Mouse (Mus musculus): ENCODE data around the gene Pitx3.

Pitx3 gene

DNA sequence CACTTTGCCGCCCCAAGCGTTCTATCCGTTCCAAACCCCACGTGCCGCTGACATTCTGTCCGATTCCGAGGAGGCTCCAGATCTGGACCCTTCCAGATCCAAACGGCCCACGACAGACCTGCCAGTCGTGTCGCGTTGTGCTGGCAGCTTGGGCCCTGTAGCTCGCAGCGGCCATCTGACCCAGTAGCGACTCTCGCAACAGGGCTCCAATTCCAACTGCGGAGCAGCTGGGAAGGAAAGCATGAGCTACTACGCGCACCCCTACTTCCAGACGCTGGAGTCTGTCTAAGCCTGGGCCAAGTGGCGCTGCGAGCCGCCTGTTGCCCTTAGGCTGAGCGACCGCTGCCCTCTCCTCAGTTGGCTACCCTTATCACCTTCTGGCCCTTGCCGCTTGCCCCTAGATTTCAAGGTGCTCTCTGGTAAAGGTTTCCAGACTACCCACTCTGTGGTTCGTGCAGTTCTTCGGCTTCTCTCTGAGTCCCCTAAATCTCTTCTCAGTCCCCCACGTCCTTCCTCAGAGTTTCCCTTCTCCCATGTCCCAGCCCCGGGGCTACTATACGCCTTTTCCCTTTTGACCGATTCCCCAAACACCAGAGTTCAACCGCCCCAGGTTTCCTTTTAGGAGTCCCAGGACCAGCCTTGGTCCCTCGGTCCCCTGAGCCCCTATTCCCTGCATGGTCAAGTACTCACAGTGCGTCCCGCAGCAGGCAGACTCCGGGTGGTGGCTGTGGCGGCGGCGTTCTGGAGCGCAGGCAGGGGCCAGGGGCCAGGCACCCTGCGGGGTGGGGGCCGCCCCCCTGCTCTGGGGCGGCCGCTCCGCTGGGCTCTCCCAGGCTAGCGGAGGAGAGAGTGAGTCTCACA lies at the start of gene Pitx3:
Pitx3 (minus strand) TSS at position 816 of the 861 bp plus-strand sequence.
- WGBS: 3% methylated on average over 46 of the region's 47 CpGs

DNA sequence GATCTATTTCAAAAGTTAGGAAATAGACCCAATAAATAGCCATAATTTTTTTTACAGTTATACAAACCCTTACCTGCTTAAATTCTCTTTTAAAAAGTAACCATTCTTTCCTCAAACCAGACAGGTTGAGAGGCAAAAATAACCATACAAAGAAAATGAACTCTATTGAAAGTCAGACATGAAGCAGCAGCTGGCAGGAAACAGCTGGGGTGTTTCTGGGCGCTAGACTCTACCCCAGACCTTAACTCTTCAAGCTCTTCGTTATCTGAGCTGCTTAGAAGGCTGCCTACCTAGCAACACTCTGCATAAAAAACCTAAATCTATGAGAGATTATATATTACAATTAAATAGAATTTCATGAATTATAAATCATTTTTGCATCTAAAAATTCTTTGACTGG lies 39.1 kb upstream of the Pitx3 start:
- 77% methylated on average over 2 of the region's 2 CpGs for WGBS

DNA sequence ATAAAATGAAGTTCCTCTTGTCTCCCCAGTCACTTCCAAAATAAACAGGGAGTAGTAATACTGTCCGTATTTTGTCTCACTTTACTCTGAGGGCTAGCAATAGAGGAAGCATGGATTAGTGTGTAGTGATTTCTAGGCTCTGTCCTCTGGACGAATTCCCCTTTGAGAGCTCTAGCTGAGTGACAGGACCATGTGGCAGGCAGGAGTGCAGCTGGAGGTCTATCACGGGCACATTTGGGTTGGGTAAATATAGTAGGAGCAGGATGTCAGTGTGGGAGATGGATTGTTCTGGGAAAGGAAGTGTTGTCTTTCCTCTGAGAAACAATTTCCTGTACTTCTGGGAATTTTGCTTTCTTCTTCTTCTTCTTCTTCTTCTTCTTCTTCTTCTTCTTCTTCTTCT lies 38.5 kb upstream of the Pitx3 start:
- WGBS: 13% methylated on average over 3 of the region's 3 CpGs

DNA sequence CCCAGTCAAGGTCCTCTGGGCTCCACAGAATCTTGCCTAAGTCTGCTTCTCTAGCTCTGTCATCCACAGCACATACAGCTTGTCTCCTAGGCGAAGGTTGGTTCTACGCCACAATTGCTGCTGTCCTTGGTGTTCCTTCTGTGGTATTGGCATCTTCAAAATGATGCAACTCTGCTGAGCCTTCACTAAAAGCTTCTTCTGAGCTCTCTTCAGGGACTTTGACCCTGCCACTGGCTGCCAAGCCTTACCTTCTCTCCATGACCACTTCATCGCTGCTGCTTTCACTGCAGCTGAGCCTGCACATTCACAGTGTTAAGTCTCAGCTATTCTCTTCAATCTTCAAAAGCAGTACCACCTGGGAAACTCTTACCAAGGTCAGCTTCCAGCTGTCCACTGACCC lies 34.1 kb upstream of the Pitx3 start:
- WGBS: 97% methylated on average over 3 of the region's 3 CpGs

DNA sequence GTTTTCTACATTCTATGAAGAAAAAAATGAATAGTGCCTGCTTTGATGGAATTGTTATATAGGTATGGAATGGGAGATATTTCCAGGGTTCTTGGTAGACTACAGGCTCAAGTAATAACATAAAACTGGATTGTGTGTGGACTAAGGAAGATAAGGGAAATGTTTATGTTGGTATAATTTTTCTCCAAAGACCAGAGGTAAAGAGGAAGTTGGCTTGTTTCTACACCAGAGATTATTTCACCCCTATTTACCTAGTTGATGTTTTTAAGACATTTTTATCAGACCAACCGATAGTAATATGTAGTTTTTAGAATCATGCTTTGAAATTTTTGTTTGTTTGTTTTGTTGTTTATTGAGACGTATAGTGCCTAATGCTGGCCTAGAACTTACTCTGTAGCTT lies 32.1 kb upstream of the Pitx3 start:
- 91% methylated on average over 2 of the region's 2 CpGs for WGBS

DNA sequence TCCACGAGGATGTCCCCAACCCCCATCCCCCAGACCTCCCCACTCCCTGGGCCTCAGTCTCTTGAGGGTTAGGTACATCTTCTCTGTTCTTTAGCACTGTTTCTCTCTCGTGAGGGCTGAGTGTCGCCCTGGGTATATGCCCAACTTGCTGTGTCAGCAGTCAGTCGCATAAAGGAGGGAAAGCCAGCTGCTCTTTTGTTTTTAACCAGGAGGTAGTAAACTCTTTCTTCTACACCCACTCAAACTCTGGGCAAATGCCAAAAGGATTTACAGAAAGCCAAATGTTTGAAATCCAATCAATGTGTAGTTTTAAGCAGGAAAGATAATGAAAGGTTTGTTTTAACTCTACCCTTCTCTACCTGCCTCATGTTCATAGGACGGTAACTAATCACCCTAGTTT lies 28.9 kb upstream of the Pitx3 start:
- 31% methylated on average over 5 of the region's 5 CpGs for WGBS

DNA sequence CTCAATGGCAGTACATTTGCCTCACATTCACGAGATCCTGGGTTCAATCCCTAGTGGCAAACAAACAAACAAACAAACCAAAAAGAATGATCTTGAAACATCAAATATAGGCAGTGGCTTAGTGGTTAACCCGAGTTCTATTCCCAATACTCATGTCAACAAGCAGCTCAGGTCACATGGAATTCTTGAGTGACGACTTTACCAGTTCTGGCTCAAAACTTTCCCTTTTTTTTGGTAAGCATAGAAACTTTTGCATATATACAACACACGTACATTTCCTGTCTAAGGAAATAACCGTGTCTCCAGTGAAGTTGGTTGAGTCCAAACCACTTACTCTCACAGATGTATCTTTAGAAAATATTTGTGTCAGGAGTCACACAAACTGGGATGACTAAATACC lies 24.4 kb upstream of the Pitx3 start:
- 71% methylated on average over 5 of the region's 5 CpGs for WGBS

DNA sequence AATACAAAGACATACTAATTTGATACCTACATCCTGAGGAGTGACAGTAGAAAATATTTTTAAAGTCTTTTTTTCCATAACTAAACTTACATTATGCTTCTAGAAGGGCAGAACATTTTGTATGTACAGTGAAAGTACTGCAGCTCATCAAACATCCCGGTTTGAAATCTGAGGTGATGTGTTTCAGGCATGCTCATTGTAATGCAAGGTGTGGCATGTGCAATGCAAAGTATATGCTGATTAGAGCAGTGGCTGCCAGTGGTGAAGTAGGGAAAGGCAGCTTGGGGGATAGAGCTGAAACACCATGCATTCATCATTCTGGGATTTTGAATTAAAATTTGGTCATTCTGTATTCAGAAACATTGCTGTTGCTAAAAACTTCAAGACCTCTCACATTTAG lies 21.8 kb upstream of the Pitx3 start:
- WGBS: 62% methylated on average over 1 of the region's 1 CpGs

DNA sequence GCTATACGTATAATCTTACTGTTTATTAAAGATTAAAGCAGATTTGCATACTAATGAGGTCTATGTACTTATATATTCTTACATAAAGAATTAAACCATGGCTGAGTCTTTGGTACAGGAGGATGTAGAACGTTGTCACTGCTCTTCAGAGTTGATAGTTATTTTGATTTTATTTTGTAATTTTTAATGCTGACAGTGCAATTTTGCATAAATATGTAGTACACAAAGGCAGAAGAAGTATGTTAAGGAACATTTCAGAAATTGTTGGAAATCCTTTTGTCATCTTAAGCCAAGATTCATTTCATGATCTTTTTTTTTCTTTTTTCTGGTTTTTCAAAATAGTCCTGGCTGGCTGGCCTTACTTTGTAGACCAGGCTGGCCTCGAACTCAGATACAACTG lies 21.3 kb upstream of the Pitx3 start:
- WGBS: 79% methylated on average over 3 of the region's 3 CpGs

DNA sequence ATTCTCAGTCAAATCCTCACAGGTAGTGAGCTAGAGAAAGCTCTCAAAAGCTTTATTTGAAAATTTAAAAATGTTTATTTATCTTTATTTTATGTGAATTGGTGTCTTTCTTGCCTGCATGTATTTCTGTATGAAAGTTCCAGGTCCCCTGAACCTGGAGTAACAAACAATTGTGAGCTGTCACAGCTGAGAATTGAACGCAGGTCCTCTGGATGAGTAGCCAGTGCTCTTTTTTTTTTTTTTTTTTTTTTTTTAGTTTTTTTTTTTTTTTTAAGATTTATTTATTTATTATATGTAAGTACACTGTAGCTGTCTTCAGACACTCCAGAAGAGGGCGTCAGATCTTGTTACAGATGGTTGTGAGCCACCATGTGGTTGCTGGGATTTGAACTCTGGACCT lies 19.0 kb upstream of the Pitx3 start:
- 88% methylated on average over 2 of the region's 2 CpGs for WGBS

DNA sequence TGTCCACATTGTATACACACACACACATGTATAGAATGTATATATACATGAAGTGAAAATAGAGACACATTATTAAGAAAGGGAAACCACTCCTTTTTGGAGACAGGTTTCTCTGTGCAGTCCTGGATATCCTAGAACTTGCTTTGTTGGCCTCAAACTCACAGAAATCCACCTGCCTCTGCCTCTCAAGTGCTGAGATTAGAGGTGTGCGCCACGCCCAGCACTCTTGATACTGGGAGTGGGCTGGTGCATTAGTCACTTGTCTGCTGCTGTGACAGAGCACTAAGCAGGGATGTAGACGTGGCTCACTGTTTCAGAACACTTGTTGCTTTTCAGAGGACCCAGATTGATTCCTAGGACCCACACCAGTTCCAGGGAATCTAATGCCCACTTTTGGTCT lies 17.8 kb upstream of the Pitx3 start:
- 88% methylated on average over 3 of the region's 3 CpGs for WGBS

DNA sequence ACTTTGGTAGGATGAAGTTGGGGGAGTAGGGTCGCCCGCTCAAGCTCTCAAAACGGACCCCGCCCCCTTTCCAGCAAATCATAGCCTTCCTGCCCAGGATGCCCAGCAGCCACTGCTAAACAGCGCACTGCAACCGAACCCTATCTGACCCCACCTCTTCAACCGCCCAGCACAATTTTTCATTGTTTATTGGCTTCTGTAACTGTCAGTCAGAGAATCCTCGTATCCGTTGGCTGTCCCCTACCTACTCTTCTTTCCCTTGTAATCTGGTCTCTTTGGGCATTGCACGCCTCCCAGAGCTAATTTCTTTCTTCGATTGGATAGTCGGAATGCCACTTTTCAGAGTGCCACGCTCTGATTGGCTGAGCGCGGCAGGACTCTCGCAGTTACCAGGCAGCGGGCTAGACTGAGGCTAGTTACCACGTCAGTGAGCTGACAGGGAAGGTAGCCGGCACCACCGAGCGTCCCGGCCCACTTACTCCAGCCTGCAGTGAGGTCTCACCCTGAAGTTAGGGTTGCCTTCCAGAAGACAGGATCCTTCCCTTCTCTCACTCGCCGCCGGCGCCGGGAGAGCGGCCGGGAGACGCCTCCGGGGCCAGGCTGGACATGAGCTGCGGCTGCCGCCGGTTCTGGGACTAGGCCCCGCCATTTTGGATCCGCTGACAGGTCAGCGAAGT lies 4.1 kb upstream of the Pitx3 start, which contains the start of gene Gbf1:
Gbf1 (plus strand) TSS at position 383 of the 677 bp plus-strand sequence.
- WGBS: under 1% methylated on average over 37 of the region's 37 CpGs

DNA sequence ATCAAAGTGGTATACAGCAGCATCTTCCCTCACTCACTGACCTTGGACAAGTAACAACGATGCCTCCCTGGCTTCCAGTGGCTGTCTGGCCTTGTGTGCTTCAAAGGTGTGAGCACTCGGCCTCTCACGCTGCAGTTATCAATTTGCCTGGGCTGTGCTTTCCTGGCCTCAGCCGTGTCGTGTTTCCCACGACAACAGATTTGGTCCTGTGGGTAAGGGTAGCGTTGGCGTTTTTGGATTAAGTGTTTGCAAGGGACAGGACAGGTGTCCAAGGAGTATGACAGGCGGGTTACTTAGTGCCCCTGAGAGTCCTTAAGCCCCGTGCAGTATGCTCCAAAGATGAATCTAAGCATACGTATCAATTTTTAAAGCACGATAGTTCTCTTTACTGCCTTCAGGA lies 965 bp upstream of the Pitx3 start:
- WGBS: 38% methylated on average over 12 of the region's 12 CpGs

DNA sequence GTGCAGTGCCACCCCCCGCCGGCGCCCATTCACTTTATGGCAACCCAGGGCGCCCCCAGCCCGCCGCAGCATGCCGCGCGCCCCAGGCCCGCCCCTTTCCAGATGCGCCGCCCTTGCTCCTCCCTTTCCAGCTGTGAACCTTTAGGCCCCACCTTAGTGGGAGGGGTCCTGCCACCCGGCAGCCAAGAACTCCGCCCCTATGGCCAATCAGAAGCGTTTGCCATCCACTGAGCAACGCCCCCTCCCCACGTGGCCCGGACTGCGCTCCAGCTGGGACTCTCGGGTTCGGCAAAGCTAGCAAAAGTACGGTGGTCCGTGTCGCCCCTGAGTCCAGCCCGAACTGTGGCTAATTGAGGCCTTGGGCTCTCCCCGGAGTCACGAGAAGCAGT lies 240 bp upstream of the Pitx3 start:
- WGBS: under 1% methylated on average over 27 of the region's 27 CpGs

DNA sequence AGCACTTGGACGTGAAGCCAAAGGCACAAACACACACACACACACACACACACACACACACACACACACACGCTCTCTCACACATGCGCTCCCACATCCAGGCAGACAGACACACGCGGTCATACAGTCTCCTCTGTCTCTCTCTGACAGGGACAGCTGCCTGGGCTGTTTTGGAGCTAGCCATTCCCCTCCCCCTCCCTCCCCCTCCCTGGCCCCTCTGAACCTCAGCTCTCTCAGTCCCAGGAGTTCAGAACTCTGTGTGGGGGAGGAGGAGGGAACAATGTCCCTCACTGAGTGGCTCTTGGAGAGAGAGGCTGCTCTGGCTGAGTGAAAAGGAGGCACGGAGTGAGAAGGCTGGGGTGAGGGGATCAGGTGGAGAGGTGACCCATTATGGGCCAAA lies 7.0 kb downstream of the Pitx3 start:
- 60% methylated on average over 6 of the region's 6 CpGs for WGBS

DNA sequence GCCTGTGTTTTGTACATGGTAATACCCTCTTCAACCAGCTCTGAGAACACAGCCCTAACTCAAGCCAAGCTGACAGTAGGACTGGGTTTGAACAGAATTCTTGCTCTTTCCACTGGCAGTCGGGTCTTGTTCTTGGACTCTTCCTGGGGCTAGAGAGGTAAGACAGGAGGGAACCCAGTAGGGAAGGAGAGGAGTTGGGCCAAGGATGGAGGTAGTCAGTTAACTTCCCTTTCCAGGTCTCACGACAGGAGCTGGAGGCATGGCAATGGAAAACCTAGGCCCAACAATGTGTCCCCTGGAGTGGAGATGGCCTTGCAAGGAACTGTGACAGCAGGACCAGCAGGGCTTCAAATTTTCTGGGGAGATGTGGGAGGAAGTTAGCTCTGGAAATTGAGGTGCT lies 7.8 kb downstream of the Pitx3 start:
- WGBS: 91% methylated on average over 2 of the region's 2 CpGs

DNA sequence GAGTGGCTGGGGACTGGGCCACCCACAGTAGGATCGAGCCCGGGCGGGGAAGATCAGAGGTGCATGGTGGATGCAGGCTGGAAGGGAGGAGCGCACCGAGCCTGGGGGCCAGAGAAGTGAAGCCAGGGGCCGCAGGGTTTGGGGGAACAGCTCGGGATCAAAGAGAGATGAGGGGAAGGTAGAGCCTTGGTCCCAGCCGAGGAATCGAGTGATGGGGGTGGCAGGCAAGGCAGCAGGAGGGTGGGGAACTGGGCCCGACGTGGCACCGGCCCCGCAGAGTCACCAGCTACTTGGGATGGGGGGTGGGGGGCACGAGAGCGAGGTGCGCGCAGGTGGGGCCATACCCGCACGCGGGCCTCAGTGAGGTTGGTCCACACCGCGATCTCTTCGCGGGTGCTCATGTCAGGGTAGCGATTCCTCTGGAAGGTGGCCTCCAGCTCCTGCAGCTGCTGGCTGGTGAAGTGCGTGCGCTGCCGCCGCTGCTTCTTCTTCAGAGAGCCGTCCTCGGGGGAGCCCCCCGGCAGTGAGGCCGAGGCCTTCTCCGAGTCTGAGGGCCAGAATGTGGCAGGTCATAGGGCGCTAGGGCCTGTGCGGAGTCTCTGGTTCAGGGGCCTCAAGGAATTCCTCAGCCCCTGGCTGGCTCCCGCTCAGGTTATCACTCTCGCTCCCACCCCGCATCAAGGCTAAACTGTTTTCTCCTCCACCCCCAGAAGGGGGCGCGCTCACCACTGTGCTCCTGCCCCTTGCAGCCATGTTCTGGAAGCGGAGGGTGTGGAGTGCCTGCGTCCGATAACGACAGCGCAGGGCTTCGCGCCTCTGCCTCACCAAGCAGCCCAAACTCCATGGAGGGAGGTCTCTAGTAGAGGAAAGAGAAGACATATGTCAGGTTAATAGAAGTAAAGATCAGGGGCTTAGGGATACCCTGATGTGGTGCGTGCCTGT lies 11.2 kb downstream of the Pitx3 start:
- 6% methylated on average over 49 of the region's 49 CpGs for WGBS

DNA sequence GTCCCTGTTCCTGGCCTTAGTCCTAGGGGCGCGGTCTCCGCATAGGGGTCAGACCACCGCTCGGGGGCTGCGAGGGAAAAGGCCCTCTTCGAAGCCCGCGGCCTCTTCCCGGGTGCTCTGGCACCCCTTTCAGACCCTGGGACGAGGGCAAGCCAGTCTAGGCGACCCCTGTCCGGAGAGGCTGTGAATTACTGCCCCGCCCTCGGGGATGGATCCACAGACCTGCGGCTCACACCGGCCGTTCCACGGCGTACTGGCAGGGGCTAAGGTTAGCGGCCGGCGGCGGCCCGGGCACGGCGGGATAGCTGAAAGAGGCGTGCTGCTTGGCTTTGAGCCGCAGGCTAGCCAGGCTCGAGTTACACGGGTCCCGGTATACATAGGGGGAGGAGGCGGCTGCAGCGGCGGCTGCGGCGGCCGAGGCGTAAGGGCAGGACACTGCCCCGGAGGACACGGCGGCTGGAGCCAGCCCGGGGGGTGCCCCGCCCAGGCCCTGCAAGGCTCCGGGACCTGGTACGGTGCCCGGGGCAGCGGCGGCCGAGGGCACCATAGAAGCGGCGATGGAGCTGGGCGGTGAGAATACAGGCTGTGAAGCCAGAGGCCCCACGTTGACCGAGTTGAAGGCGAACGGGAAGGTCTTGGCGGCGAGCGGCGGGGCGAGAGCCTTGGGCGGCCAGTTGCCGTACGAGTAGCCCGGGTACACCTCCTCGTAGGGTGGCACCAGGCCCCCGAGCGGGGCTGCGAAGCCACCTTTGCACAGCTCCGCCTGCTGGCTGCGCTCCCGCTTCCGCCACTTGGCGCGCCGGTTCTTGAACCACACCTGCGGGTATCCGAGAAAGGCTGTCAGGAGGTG lies 12.1 kb downstream of the Pitx3 start:
- WGBS: 1% methylated on average over 79 of the region's 79 CpGs

DNA sequence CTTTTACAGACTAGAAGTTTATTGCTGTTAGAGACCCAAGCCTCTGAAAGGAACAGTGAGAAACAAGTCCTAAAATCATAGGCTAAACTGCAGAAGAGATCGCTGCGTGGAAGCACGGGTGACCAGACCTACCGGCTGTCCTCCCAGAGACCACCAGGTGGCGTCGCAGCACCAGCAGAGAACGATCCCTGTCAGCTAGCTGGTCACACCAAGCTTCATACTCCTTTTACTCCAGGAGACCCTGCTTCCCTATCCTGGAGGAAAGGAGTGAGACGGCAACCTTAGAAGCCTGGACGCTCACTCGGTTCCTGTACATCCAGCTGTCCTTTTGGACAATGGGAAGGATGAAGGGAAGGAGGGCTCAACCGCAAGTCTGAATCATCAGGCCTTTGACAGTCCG lies 12.8 kb downstream of the Pitx3 start:
- WGBS: under 1% methylated on average over 12 of the region's 12 CpGs

DNA sequence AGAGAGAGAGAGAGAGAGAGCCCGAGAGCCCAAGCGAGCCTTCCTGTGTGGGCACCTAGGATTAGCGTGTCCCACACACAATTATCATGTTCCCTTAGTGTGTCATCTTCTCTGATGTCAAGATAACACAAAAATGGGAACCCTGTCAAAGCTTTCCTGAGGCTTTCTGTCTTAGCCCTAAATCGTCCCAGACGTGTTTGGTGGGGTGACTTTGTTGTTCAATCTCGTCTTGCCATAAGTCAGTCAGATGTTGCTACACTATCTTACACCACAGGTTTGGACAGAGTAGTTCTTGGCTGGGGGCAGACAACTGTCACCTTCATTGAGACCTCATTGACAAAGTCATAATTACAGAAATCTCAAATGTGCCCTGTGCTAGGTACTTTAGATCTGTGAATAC lies 15.5 kb downstream of the Pitx3 start:
- 37% methylated on average over 6 of the region's 6 CpGs for WGBS
